Mouse (Mus musculus) C2C12 (cell line): ENCODE results near the gene Rasgrp3.

Source experiments
- CEBPB ChIP-seq: IDR thresholded peaks from one replicate; pipeline ENCODE4 v1.6.1; 2011; ENCODE audit warnings: low read depth, mild to moderate bottlenecking, control low read depth, moderate library complexity
- CTCF ChIP-seq: IDR thresholded peaks from one replicate; pipeline ENCODE4 v1.5.1; 2011; ENCODE audit not compliant: control insufficient read depth, insufficient read depth, insufficient read length

- no peak for TF ChIP-seq CTCF
- no peak for TF ChIP-seq CEBPB
Observed at GRCm38 (mm10) chr17:75505053-75505452, 69.4 kb downstream of the Rasgrp3 start.
